Mouse (Mus musculus) neutrophil, adult 5-6 weeks (primary cell): ENCODE data around the gene Rbm5. TPM values are rescaled to one million over a fixed set of nuclear protein-coding genes. Genes with fewer than 3 reads are reported as not detected.

ENCODE experiments used
- total RNA-seq: library from RNA; stranded (forward); fragments of 200-1000 nt; gene quantifications from 2 replicates; pipeline ENCODE4 v1.2.3, GENCODE M21; 2017

Rbm5 gene
- total RNA-seq, 1 experiment from 2014 or later, result 675 TPM

Other genes starting within 250 kb of the Rbm5 start
- 18.6 and 20.4 TPM in 2 replicates for gene Tmem115, start 237.1 kb downstream of the Rbm5 start, total RNA-seq
- gene Cyb561d2, start 228.8 kb downstream of the Rbm5 start, total RNA-seq, result 9.2 and 11.7 TPM in 2 replicates
- 29.4 and 36.7 TPM in 2 replicates for gene Nprl2, start 228.8 kb downstream of the Rbm5 start, total RNA-seq
- 0.86 TPM in 1 of 2 replicates, not detected in the other for gene Zmynd10, start 223.7 kb downstream of the Rbm5 start, total RNA-seq
- 70.8 and 78.2 TPM in 2 replicates for gene Rassf1, start 219.4 kb downstream of the Rbm5 start, total RNA-seq
- 20.4 and 23.9 TPM in 2 replicates for gene Tusc2, start 207.7 kb downstream of the Rbm5 start, total RNA-seq
- 0.93 and 1.1 TPM in 2 replicates for gene Hyal2, start 203.1 kb downstream of the Rbm5 start, total RNA-seq
- gene Hyal1, start 194.1 kb downstream of the Rbm5 start, total RNA-seq, result 2.6 and 2.8 TPM in 2 replicates
- gene Naa80, start 192.1 kb downstream of the Rbm5 start, total RNA-seq, result 8.0 and 8.7 TPM in 2 replicates
- gene Hyal3, start 190.2 kb downstream of the Rbm5 start, total RNA-seq, result 2.2 TPM in 1 of 2 replicates, not detected in the other
- gene Ifrd2, start 183.4 kb downstream of the Rbm5 start, total RNA-seq, result 11.2 and 20.1 TPM in 2 replicates
- gene Sema3b, start 161.8 kb downstream of the Rbm5 start, total RNA-seq, result 0.12 TPM in 2 replicates
- gene Gnai2, start 135.6 kb downstream of the Rbm5 start, total RNA-seq, result 1,051 and 1,081 TPM in 2 replicates
- gene Slc38a3, start 101.5 kb downstream of the Rbm5 start, total RNA-seq, result not detected in 2 replicates
- 1.7 TPM in 1 of 2 replicates, not detected in the other for gene Gnat1, start 91.3 kb downstream of the Rbm5 start, total RNA-seq
- gene Sema3f, start 60.5 kb downstream of the Rbm5 start, total RNA-seq, result 0.12 and 0.35 TPM in 2 replicates
- gene Rbm6, start 102.2 kb upstream of the Rbm5 start, total RNA-seq, result 178 and 218 TPM in 2 replicates
- gene Mon1a, start 117.2 kb upstream of the Rbm5 start, total RNA-seq, result 18.4 and 20.3 TPM in 2 replicates
- gene Mst1r, start 135.9 kb upstream of the Rbm5 start, total RNA-seq, result 0.25 and 3.0 TPM in 2 replicates
- not detected in 2 replicates for gene Actl11, start 157.5 kb upstream of the Rbm5 start, total RNA-seq
- gene Camkv, start 164.7 kb upstream of the Rbm5 start, total RNA-seq, result not detected in 2 replicates
- gene Traip, start 179.1 kb upstream of the Rbm5 start, total RNA-seq, result 1.9 and 5.3 TPM in 2 replicates
- 177 and 211 TPM in 2 replicates for gene Uba7, start 204.5 kb upstream of the Rbm5 start, total RNA-seq
- gene Gm20661, start 212.1 kb upstream of the Rbm5 start, total RNA-seq, result not detected in 2 replicates
- 2.9 and 4.2 TPM in 2 replicates for gene Inka1, start 214.9 kb upstream of the Rbm5 start, total RNA-seq
- gene Cdhr4, start 221.5 kb upstream of the Rbm5 start, total RNA-seq, result 0.98 TPM in 1 of 2 replicates, not detected in the other
- gene Gm20662, start 225.4 kb upstream of the Rbm5 start, total RNA-seq, result 4.9 TPM in 1 of 2 replicates, not detected in the other
- 230 and 268 TPM in 2 replicates for gene Ip6k1, start 231.5 kb upstream of the Rbm5 start, total RNA-seq